Mouse (Mus musculus): Measurements from ENCODE around the gene Wars2. TPM values are rescaled to one million over a fixed set of nuclear protein-coding genes. Genes with fewer than 3 reads are reported as not detected.

The Wars2 gene
- polyA plus RNA-seq, 1 experiment = 11.6 TPM

DNA sequence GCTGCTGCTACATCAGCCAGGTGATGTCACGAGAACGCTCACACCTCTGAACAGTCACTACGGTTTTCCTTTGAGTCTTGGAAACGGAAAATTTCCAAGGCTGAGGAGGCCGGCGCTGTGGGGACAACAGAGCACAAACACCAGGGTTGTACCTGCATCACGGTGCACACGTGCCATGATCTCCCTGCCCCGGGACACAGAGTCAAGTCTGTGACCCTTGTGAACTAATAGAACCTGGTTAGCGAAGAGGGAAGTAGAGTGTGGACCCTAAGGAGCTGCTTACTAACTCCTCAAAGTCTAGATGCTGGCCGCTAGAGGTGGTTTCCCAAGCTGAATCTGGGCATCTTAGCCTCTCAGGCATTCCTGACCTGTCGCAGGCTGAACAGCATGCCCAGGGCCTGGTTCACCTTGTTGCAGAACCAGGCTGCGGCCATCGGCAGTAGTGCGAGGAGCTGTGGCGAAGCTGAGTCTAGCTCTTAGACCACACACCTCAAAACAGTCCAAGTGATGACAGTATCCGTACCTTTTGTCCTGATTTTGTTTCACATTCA, 93.5 kb downstream of the Wars2 start:
- Histone ChIP-seq H3K27ac (ENCODE audit: insufficient read depth, low read length) (peak overlapping the region; percentile 84; the same call in 1 of the 2 replicates), H3K4me1 (ENCODE audit: control insufficient read depth, insufficient read depth, low read length) (no peaks in the 10 kb centered on the region; the same call in 1 of the 2 replicates), H3K4me3 (ENCODE audit: insufficient read depth, low read length) (peak overlapping the region; percentile 3; the same call in 1 of the 2 replicates)
- TF ChIP-seq POLR2A (IDR thresholded peaks at IDR 0.05; ENCODE audit: low read depth, low read length) = no peak
- TF ChIP-seq CTCF (IDR thresholded peaks at IDR 0.05; ENCODE audit: borderline replicate concordance, insufficient read depth, low read length) = no peak

DNA sequence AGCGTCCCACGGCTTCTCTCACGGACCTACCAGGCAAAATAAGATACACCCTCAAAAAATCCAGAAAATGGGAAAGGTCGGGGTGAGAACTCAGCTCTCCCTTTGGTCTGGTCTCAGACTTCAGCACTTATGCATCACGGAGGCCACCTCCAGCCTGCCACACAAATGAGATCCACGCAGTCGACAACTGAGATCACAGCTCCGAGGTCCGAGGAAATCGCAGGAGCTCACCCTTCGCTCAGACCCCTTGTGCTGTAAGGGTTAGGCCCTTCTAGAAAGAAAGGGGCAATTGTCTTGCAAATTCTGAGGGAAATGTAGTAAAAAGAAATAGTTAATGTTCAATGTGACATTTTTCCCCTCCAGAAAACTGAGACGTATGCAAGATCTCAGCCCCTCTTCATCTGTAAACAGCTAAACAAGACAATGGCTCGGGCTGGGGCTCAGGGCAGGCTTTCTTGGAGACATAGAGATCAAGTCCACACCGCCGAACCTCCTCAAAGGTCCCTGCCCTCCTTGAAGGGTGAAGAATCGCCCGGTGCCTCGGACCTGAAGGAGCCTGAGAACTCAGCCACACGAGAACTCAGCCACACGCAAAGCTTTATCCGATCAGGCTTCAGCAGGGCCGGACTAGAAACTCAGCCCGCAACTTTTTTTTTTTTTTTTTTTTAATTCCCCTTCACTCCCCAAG, 94.4 kb downstream of the Wars2 start:
- Histone ChIP-seq H3K4me1 (ENCODE audit: control insufficient read depth, insufficient read depth, low read length) (no peaks in the 10 kb centered on the region; the same call in 1 of the 2 replicates), H3K4me3 (ENCODE audit: insufficient read depth, low read length) (no peak overlapping the region), H3K27ac (ENCODE audit: insufficient read depth, low read length) (0 out of 2 replicates have a peak overlapping the region, but pooled peaks have one; percentile 0)
- TF ChIP-seq CTCF (IDR thresholded peaks at IDR 0.05; ENCODE audit: borderline replicate concordance, insufficient read depth, low read length) = no peak
- TF ChIP-seq POLR2A (IDR thresholded peaks at IDR 0.05; ENCODE audit: low read depth, low read length) = no peak

DNA sequence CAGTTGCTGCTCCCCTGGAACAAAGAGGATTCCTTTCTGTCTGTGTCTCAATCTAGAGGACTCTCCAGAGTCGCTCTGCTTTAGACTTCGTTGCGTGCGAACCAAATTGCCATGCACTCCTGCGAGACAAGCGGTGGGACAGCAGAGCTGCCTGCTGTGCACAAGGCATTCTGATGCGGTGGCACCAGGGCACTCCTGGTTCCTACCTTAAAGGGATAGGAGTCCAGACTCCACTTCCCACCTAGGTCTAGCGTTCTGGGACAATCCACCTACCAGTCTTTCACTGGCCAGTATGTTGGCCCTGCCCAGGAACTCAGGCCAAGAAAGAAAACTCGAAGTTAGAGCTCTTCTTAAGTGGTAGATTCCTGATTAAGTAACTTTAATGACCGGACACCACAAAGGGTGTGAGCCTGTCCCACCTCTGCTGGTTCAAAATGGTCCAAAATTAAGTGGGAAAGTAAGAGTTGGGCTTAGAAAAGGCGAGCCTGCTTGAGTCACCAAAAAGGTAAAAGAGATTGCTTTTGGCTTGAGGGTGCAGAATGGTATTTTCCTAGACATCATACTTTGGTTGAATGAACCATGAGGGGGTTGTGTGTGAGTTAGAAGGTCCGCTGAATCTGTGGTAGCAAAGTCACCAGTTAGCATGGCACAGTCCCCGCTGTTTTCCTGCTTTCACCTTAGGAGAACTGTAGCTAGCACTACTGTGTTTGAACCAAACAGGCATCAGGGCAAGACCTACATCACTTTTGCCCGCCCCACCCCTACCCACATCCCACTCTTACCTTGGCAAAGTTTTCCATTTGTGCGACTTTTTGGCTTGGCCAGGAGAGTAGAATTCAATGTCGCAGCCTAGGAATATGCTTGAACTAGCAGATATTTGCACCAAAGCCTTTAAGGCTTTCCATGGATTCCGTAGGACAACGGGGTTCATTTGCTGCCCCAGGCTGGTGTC, 95.2 kb downstream of the Wars2 start:
- no peak overlapping the region for H3K4me3 ChIP-seq (ENCODE audit: insufficient read depth, low read length)
- TF ChIP-seq CTCF (IDR thresholded peaks at IDR 0.05; ENCODE audit: borderline replicate concordance, insufficient read depth, low read length) = no peak
- no peak for TF ChIP-seq POLR2A (IDR thresholded peaks at IDR 0.05; ENCODE audit: low read depth, low read length)
- no peaks in the 10 kb centered on the region; the same call in 1 of the 2 replicates for H3K4me1 ChIP-seq (ENCODE audit: control insufficient read depth, insufficient read depth, low read length)

DNA sequence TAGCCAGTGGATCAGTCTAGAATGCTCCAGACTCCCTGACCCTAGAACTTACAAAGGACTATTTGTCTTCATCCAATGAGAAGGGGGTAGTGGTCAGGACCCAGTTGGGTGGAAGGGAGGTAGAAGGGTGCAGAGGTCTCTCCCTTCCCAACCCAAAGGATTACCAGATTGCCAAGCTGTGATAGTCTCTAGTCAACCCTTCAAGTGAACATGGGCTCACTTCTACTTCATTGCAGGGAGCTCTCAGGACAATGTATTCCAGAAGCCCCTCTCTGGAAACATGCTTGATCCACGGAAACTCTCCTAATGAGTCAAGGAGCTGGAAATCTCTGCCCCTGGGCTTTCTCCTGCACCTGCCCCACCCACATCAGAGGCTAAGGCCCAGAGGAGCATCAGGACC, 97.8 kb downstream of the Wars2 start:
- Histone ChIP-seq H3K27ac (ENCODE audit: insufficient read depth, low read length) (no peak overlapping the region), H3K4me1 (ENCODE audit: control insufficient read depth, insufficient read depth, low read length) (no peaks in the 10 kb centered on the region; the same call in 1 of the 2 replicates), H3K4me3 (ENCODE audit: insufficient read depth, low read length) (no peak overlapping the region)
- TF ChIP-seq POLR2A (IDR thresholded peaks at IDR 0.05; ENCODE audit: low read depth, low read length) (no peak), CTCF (IDR thresholded peaks at IDR 0.05; ENCODE audit: borderline replicate concordance, insufficient read depth, low read length) (no peak)

More for the DNA sequence above, 95.2 kb downstream of the Wars2 start:
- no peak overlapping the region for H3K27ac ChIP-seq (ENCODE audit: insufficient read depth, low read length)

DNA sequence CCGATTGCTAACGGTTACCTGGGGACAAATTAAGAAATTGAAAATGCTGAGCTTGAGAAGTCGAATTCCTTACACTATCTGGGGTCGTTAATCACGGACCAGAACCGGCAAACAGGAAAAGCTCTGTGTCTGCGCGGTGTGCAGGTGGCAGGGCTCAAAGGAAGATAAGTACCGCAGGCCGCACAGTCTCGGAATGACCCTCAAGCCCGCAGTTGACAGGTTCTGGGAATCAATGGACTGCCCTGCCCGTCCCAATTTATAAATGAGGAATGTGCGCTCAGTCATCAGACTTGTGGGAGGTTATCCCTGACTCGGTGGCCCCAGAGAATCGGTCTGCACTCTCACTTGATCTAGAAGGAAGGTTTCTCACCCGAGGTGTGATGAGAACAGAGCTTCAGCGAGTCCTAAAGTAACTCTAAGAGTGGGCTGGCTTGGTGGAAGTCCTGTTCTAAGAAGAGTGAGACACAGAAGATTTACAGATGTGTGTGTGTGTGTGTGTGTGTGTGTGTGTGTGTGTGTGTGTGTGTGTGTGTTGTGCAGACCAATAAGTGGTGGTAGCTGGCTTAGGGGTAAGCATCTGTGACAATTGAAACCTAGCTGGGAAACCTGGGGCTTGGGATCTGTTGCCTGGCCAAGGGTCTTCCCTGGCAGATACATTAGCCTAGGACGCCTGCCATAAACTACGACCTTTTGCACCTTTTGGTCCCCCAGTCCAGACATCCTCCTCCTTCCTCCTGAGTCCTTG, 98.6 kb downstream of the Wars2 start:
- TF ChIP-seq CTCF (IDR thresholded peaks at IDR 0.05; ENCODE audit: borderline replicate concordance, insufficient read depth, low read length) (no peak), POLR2A (IDR thresholded peaks at IDR 0.05; ENCODE audit: low read depth, low read length) (no peak)
- Histone ChIP-seq H3K27ac (ENCODE audit: insufficient read depth, low read length) (no peak overlapping the region), H3K4me1 (ENCODE audit: control insufficient read depth, insufficient read depth, low read length) (no peaks in the 10 kb centered on the region; the same call in 1 of the 2 replicates), H3K4me3 (ENCODE audit: insufficient read depth, low read length) (no peak overlapping the region)

DNA sequence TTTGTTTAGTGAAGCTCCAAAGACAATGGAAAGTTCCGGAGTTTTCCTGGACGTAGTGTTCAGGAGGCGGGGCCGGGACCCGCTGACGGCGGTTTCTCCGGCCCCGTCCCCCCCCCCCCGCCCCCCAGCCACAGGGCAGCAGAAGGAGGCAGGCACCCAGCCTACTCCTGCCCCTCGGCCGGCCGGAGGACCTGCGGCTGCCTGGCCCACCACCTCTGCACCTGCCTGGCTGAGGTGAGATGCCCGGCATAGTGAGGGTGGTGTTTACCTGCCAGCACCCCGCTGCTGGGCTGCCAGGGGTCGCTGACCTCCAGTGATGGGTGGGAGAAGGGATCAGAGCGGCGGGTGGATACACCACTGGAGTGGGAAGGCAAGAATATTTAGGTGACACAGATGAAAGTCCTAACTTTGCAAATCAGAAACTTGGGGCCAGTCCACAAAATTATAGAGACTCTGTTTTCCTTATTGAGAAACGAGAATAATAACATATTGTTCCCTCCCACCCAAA, 99.4 kb downstream of the Wars2 start, which contains the start of gene Tbx15:
TSS of gene Tbx15 (plus strand) at position 169 of the 508 bp plus-strand sequence.
- TF ChIP-seq POLR2A (IDR thresholded peaks at IDR 0.05; ENCODE audit: low read depth, low read length) (0 out of 2 replicates have a peak, but pooled peaks have one; percentile 12), CTCF (IDR thresholded peaks at IDR 0.05; ENCODE audit: borderline replicate concordance, insufficient read depth, low read length) (no peak)
- Histone ChIP-seq H3K4me1 (ENCODE audit: control insufficient read depth, insufficient read depth, low read length) (no peaks in the 10 kb centered on the region), H3K27ac (ENCODE audit: insufficient read depth, low read length) (peak within 1 kb of the TSS; percentile 19), H3K4me3 (ENCODE audit: insufficient read depth, low read length) (peak within 1 kb of the TSS; percentile 48)

DNA sequence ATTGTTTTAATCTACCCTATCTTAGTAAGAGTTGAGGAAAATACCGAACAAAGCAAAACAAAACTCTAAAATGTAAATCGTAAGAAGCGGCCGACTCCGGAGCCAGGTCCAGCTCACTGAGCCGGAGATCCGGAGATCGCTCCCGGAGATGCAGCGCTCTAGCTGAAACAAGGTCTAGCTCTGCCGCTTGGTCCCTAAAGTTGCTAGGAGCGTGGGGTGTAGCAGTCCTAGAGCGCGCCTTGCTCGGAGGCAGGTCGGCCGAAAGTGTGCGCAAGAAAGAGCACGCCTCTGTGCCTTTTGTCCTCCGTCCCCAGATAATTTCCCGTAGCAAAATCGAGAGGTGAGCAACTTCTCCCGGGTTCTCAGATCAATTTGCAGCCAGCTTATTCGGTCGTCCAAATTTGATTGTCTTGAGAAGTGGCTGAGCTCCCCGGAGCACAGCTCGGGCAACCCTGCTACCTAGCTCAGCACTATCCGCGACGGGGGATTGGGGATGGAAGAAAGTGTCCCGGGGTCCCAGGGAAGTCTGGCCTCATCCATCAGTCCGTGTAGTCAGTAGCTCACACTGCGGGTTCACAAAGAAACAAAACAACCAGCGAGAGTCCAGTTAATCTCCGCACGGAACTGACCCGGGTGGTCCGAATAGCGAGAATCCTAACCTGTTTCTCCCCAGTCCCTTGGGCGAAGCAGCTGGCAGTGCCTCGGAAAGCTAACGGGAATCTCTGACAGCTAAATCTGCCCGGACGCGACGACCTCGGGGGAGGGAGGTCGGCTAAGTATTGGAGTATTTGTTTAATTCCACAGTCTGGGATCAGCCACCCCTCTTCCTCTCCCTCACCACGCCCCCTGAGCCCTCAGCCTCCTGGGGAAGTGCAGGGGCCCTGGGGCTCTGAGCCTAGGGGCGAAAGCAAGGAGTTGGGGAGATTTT, 100.2 kb downstream of the Wars2 start:
- peak overlapping the region; percentile 48 for H3K4me3 ChIP-seq (ENCODE audit: insufficient read depth, low read length)
- TF ChIP-seq POLR2A (IDR thresholded peaks at IDR 0.05; ENCODE audit: low read depth, low read length) = no peak
- no peak for TF ChIP-seq CTCF (IDR thresholded peaks at IDR 0.05; ENCODE audit: borderline replicate concordance, insufficient read depth, low read length)
- H3K27ac ChIP-seq (ENCODE audit: insufficient read depth, low read length) = peak overlapping the region; percentile 19
- no peaks in the 10 kb centered on the region for H3K4me1 ChIP-seq (ENCODE audit: control insufficient read depth, insufficient read depth, low read length)

DNA sequence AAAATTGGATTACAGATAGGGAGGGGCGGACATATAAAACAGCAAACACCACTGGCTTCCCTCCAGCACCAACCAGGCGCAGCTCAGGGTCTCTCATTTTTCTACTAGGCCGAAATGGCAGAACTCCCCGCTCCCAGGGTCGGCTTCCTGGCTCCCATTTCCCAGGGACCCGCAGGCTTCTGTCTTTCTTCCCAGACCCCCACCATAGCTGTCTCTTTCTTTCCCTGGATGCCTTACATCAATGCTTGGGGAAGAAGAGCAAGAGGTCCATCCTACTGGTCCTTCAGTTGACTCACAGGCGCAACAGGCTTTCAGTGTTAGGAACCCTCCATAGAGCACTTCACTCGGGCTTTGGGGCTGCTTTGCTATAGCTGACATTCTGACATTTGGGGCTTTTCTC, 101.6 kb downstream of the Wars2 start:
- Histone ChIP-seq H3K4me3 (ENCODE audit: insufficient read depth, low read length) (0 out of 2 replicates have a peak overlapping the region, but pooled peaks have one; percentile 20), H3K27ac (ENCODE audit: insufficient read depth, low read length) (peak overlapping the region; percentile 72), H3K4me1 (ENCODE audit: control insufficient read depth, insufficient read depth, low read length) (no peaks in the 10 kb centered on the region)
- TF ChIP-seq CTCF (IDR thresholded peaks at IDR 0.05; ENCODE audit: borderline replicate concordance, insufficient read depth, low read length) (no peak), POLR2A (IDR thresholded peaks at IDR 0.05; ENCODE audit: low read depth, low read length) (no peak)
